Mouse (Mus musculus) heart, adult 10 weeks (tissue): ENCODE measurements around the gene Ampd2. TPM values are rescaled to one million over a fixed set of nuclear protein-coding genes. Genes with fewer than 3 reads are reported as not detected.

Source experiments
- polyA plus RNA-seq: library from polyadenylated mRNA; stranded (reverse); fragments of 350-450 nt; fragmentation: Illumina TruSeq; extraction: RNeasy Lipid Tissue Mini Kit (QIAGEN cat#74804); gene quantifications from one replicate; pipeline ENCODE4 v1.2.3, GENCODE M21; 2014; ENCODE audit warnings: low read depth, low replicate concordance

The Ampd2 gene
- polyA plus RNA-seq = 8.7 TPM

DNA sequence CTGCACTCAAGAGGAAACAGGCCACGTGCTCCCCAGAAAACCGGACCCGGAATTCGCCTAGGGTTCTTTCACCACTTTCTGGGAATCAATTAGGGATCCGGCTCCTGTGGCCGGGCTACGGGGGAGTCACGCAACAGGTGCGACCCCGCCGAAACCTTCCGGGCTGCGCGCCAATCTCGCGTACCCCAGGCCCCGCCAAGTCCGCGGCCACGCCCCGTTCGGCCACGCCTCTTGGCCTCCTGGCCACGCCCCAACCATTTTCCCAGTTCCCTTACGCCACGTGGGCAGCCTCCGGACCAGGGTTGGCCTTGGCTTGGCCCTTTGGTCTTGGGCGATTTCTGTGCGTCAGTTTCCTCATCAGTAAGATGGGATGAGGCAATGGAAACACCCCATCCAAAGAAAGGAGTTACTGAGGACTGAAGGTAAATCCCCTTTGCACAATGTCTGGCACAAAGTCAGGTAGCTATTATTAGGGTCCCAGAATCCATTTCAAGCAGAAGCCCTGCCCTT lies at the start of gene Ampd2:
Ampd2 (minus strand) TSS at position 182 of the 510 bp plus-strand sequence.

DNA sequence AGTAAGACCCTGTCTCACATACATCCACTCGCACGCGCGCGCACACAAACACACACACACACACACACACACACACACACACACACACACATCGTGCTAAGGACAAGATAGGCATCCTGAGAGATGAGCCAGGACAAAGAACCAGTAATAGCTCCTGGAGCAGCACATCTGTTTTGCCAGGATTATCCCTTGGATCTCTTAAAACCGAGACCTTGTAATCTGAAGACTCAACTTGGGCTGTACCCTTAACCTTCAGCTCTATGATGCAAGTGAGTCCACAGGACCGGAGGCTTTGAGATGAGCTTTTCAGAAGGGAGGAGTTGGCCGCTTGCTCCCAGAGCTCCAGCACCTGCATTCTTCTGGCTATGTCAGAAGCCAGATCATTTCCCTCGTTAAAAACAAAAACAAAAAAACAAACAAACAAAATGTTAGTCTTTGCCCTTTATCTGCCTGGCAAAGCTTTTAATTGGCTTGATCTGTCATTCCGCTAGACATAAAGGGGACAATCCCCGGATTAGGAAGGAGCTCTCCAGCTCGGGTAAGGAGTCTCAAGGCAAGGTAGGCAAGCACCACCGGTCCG lies 6.2 kb upstream of the Ampd2 start, which contains the start of gene Gnat2:
Gnat2 (plus strand) TSS at position 254 of the 580 bp plus-strand sequence.

GRCm38 (mm10) chr3:108044394-108045140 lies 41.9 kb downstream of the Ampd2 start, which contains the start of gene Gstm4:
Gstm4 (minus strand) TSS chr3:108044894.

Other genes starting within 250 kb of the Ampd2 start
- gene Eps8l3, start 209.4 kb downstream of the Ampd2 start, polyA plus RNA-seq = not detected
- gene Gstm5, start 190.8 kb downstream of the Ampd2 start, polyA plus RNA-seq = 107 TPM
- gene Gstm7, start 154.8 kb downstream of the Ampd2 start, polyA plus RNA-seq = 75.0 TPM
- 4.8 TPM for gene Gstm6, start 142.9 kb downstream of the Ampd2 start, polyA plus RNA-seq
- gene Gstm3, start 117.4 kb downstream of the Ampd2 start, polyA plus RNA-seq = not detected
- 278 TPM for gene Gstm2, start 100.2 kb downstream of the Ampd2 start, polyA plus RNA-seq
- gene Gstm1, start 68.7 kb downstream of the Ampd2 start, polyA plus RNA-seq = 431 TPM
- gene Gstm4, start 41.8 kb downstream of the Ampd2 start, polyA plus RNA-seq = 19.4 TPM
- not detected for gene Gnat2, start 6.1 kb upstream of the Ampd2 start, polyA plus RNA-seq
- 20.3 TPM for gene Gnai3, start 59.5 kb upstream of the Ampd2 start, polyA plus RNA-seq
- gene Gpr61, start 68.2 kb upstream of the Ampd2 start, polyA plus RNA-seq = not detected
- gene Amigo1, start 99.7 kb upstream of the Ampd2 start, polyA plus RNA-seq = 16.1 TPM
- gene Cyb561d1, start 114.6 kb upstream of the Ampd2 start, polyA plus RNA-seq = 6.9 TPM
- 3.5 TPM for gene Atxn7l2, start 124.3 kb upstream of the Ampd2 start, polyA plus RNA-seq
- 0.55 TPM for gene Sypl2, start 140.0 kb upstream of the Ampd2 start, polyA plus RNA-seq
- 93.6 TPM for gene Psma5, start 170.3 kb upstream of the Ampd2 start, polyA plus RNA-seq
- gene Sort1, start 197.4 kb upstream of the Ampd2 start, polyA plus RNA-seq = 34.5 TPM